Mouse (Mus musculus) heart, postnatal 25 days (tissue): ENCODE measurements around the gene Fam89b. TPM values are rescaled to one million over a fixed set of nuclear protein-coding genes. Genes with fewer than 3 reads are reported as not detected.
"Not testable (repeated sequence)": the region's sequence is repeated elsewhere in the genome, so short reads cannot be mapped to it uniquely, and the experiment has no call there.

Experiments
- DNase-seq: peaks from one replicate; pipeline ENCODE4 v3.0.0; 2022; ENCODE audit warnings: low spot score
- intact Hi-C: fragments of 180-260 bp; cut with DNase I; formaldehyde crosslinking; loops from one replicate; pipeline ENCODE4 v1.15.1; 2025
- microRNA-seq: library from miRNA; unstranded; fragments of <30 nt; microRNA quantifications from one replicate; pipeline ENCODE4 v1.2.0, GENCODE M21; 2022
- total RNA-seq, 2 experiments: library from RNA; stranded (reverse); gene quantifications; 2 replicates each; pipeline ENCODE4 v1.2.3; 2021

The Fam89b gene
- total RNA-seq, 2 experiments from 2014 or later, result 29.5 to 31.5 TPM

DNA sequence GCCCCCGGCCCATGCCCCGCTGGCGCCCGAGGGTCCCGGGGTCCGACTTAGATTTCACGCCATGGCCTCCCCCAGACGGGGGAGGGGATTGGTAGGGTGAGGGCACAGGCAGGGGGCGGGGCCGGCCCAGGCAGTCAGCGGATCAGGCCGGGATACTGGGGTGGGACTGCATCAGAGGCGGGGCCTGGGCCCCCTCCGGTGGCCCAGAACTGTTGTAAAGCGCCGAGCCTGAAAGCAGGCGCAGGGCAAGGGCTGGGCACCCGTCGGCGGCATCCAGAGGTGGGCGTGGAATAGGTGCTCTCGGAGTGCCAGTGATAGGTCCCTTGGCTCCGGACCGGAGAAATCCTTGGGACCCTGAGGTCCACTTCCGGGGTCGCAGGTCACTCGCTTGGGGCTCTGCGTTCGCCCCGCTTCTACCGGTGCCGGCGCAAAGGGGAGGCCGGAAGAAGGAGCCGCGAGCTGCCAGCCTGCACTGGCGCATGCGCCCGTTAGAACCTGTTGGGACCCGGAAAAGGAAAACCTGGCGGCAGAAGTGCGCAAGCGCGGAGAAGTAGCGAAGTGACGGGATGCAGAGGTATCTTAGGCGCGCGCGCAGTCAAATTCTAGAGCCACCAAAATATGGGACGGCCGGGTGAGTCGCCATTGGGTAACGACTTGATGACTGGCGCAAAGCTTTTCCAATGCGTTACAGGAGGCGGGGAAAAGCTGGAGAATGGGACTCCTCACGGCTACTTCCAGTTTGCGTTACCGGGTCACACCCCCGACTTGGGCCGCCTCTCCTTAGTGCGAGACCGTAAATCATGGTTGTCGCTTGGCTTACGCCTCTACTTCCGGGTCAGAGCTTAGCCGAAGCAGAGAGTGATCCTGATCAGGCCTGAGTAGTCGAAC, 41.0 kb downstream of the Fam89b start, which contains the start of the genes Map3k11 and Pcnx3:
Gene Map3k11 (plus strand): TSS at position 543 of the 888 bp plus-strand sequence.
Gene Pcnx3 (minus strand): TSS at position 709 of the 888 bp plus-strand sequence.
- intact Hi-C loops, result no loop called here
- DNase-seq, result peak; percentile 97

DNA sequence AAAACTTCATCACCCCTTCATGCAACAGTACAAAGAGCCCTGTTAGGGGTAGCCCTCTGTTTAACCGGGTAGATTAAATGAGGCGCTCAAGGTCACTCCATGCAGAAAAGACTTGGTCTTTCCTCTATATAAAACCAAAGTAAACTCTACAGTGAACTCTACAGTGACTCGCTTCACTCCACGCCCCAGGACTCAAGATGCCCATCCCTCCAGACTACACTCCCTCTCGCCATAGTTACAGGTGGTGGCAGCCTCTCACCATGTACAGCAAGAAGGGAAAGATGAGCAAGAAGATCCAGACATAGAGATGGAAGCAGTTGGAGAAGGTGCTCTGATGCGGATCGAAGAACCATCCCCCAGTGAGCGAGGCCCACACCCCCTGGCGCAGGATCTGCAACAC, 41.7 kb downstream of the Fam89b start:
- intact Hi-C loops, result loop anchor here (2.0 kb wide), 1 partner anchor 23 kb away; no protein-coding TSS in a partner anchor
- no peak for DNase-seq

DNA sequence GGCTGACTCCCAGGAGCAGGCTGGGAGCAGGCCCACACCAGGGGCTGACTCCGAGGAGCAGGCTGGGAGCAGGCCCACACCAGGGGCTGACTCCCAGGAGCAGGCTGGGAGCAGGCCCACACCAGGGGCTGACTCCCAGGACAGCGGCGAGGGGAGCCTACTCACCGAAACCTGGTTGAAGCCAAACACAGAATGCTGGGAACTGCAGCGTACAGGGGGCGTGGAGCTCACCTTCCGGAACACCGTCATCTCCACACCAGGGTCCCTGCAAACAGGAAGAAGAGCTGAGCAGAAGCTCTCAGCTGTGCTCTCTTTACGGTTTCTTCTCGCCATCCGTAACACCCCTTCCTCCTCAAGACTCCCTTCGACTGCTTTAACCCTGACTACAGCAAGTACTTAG, 42.5 kb downstream of the Fam89b start:
- not testable (repeated sequence) for DNase-seq
- intact Hi-C loops, result loop anchor here (2.0 kb wide), 1 partner anchor 22 kb away; no protein-coding TSS in a partner anchor

DNA sequence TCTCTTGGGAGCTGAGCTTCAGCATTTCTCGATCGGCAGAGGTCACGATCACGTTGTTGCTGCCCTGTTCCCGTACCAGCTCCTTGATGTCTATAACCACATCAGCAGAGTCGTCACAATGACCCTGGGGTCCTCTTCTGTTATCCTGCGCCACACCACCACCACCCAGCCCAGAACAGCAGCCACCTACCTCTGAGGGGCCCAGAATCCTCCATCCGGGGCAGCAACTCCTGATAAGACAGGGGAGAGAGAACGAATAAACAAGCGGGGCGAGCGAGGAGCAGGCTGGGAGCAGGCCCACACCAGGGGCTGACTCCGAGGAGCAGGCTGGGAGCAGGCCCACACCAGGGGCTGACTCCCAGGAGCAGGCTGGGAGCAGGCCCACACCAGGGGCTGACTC, 43.0 kb downstream of the Fam89b start:
- intact Hi-C loops, result loop anchor here (2.0 kb wide), 1 partner anchor 22 kb away; no protein-coding TSS in a partner anchor

DNA sequence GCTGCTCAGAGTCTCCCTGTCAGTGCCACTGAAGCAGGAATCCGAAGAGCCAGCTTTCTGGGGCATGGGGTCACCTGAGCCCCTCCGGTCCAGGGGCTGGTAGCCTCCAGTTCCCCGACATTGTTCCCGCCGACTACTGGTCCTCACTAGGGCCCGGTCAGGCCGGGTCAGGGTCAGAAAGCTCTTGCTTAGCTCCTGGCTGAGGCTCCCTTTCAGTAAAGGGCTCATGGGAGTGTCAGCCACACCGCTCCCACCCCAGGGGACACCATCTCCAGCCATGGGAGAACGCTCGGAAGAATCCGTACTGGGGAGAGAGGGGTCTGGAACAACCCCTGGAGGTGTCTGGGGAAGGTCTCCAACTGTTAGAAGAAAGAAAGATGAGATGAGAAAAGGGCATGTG, 43.6 kb downstream of the Fam89b start:
- intact Hi-C loops, result loop anchor here (2.0 kb wide), 1 partner anchor 21 kb away; no protein-coding TSS in a partner anchor
- no peak for DNase-seq

More for the DNA sequence above, 43.0 kb downstream of the Fam89b start:
- DNase-seq, result no peak

DNA sequence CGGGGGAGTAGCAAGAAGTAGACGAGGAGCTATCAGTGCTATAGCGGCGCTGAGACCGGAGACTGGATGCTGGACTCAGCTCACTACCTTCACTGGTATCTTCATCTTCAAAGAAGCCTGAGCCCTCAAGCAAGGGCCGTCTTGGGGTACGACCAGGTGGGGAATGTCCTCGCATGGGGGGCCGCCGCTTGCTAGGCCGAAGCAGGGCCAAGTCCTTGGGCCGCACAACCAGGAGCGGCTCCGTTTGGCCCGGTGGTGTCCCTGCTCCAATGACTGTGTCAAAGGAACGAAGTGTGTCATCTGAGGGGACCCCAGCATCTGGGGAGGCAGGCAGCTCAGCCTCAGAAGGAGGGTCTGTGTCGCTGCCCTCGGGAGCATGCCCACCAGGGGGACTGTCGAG, 44.0 kb downstream of the Fam89b start:
- intact Hi-C loops, result no loop called here

DNA sequence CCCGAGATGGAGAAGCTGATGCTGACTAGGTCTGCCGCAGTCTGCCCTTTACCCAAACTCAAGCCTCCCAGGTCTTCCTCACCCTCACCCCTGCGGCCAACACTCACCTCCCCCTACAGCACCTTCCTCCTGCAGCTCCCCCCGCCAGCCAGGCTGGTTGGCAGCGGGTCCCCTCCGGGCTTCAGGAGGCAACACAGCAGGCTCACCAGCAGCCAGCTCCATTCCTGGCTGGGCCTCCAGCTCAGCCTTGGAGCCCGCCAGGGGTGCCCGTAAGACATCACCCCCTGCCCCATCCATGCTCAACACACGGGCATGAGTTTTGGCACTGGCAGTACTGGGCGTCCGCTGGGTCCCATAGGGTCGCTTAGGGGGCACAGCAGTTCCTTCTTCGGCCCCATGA, 44.5 kb downstream of the Fam89b start:
- intact Hi-C loops, result no loop called here
- no peak for DNase-seq

More for the DNA sequence above, 44.0 kb downstream of the Fam89b start:
- DNase-seq, result no peak

DNA sequence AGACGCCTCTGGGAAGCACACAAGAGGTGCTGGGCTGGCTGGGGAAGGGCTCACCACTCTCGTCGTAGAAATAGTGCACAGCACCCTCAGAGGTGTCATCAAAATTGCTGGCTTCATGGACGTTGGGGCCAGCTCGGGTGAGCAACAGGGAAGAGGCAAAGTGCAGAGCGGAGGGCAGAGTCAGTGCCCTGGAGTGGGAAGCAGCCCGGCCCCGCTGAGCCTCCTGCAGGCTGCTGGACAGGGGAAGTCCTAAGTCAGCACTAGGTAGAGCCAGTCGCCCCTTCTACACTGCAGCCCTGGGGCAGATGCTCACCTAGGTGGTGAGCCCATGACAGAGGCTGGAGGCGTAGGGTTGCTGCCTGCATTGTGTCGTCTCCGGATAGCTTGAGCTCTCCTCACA, 45.2 kb downstream of the Fam89b start:
- no peak for DNase-seq
- intact Hi-C loops, result no loop called here

DNA sequence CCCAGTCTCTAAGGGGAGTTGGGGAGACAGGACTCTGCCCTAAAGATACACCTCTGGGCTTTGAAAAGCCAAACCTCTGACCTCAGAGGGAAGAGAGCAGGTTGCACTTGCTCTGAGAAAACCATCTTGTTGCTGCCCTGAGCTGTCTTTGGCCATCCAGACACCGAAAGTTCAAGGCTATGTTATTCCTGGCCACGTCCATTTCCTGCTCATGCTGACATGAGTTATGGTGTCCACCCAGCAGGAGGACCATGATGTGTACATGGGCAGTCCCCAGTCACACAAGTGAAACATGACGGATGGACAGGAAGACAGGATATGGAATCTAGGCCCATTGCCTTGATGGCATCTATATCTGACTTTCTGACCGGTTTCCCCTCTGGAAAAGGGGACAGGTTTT, 49.0 kb downstream of the Fam89b start:
- intact Hi-C loops, result no loop called here
- no peak for DNase-seq

Small RNA genes within 50 kb of the gene (microRNA-seq; reads per million reads assigned to microRNA genes)
- gene Mir6987, result not detected

Other genes starting within 250 kb of the Fam89b start
- gene Mus81, start 241.3 kb downstream of the Fam89b start, total RNA-seq, result 10 to 100 TPM; 21.0 to 21.5 TPM
- 100 to 1,000 TPM; 209 to 212 TPM for gene Cfl1, start 239.2 kb downstream of the Fam89b start, total RNA-seq
- 1 to 10 TPM in 1 of 2 experiments, under 1 TPM in 1; 0.78 to 1.0 TPM for gene 1700020D05Rik, start 225.9 kb downstream of the Fam89b start, total RNA-seq
- gene Snx32, start 219.1 kb downstream of the Fam89b start, total RNA-seq, result 1 to 10 TPM; 6.2 to 8.1 TPM
- gene Ovol1, start 169.0 kb downstream of the Fam89b start, total RNA-seq, result not detected
- gene Ap5b1, start 161.6 kb downstream of the Fam89b start, total RNA-seq, result 1 to 10 TPM; 3.0 to 3.2 TPM
- gene Rnaseh2c, start 127.8 kb downstream of the Fam89b start, total RNA-seq, result 10 to 100 TPM; 43.7 to 49.7 TPM
- 10 to 100 TPM; 24.8 to 26.5 TPM for gene Kat5, start 119.4 kb downstream of the Fam89b start, total RNA-seq
- 10 to 100 TPM; 22.7 to 29.9 TPM for gene Rela, start 92.2 kb downstream of the Fam89b start, total RNA-seq
- gene Sipa1, start 65.9 kb downstream of the Fam89b start, total RNA-seq, result 10 to 100 TPM; 23.3 to 31.3 TPM
- 10 to 100 TPM; 24.0 to 30.4 TPM for gene Map3k11, start 40.9 kb downstream of the Fam89b start, total RNA-seq
- 10 to 100 TPM; 17.8 to 18.0 TPM for gene Pcnx3, start 40.7 kb downstream of the Fam89b start, total RNA-seq
- not detected for gene Kcnk7, start 25.3 kb downstream of the Fam89b start, total RNA-seq
- gene Ehbp1l1, start 3.3 kb downstream of the Fam89b start, total RNA-seq, result 100 to 1,000 TPM; 140 to 149 TPM
- 10 to 100 TPM; 36.6 to 37.2 TPM for gene Ltbp3, start 11.3 kb upstream of the Fam89b start, total RNA-seq
- gene Scyl1, start 41.8 kb upstream of the Fam89b start, total RNA-seq, result 10 to 100 TPM; 63.5 to 64.1 TPM
- 10 to 100 TPM in 1 of 2 experiments, 1 to 10 TPM in 1; 8.9 to 11.1 TPM for gene Frmd8, start 145.6 kb upstream of the Fam89b start, total RNA-seq
- gene Slc25a45, start 148.2 kb upstream of the Fam89b start, total RNA-seq, result 1 to 10 TPM; 3.5 to 4.1 TPM
- gene Tigd3, start 164.5 kb upstream of the Fam89b start, total RNA-seq, result under 1 TPM; 0.22 to 0.68 TPM
- gene Dpf2, start 183.4 kb upstream of the Fam89b start, total RNA-seq, result 10 to 100 TPM; 87.4 to 96.1 TPM
- gene Cdc42ep2, start 195.2 kb upstream of the Fam89b start, total RNA-seq, result 1 to 10 TPM; 9.1 to 9.8 TPM
- 10 to 100 TPM in 1 of 2 experiments, 1 to 10 TPM in 1; 8.9 to 11.2 TPM for gene Pola2, start 234.5 kb upstream of the Fam89b start, total RNA-seq